Mouse (Mus musculus) frontal cortex, postnatal 25 days (tissue): ENCODE measurements around the gene Gabarapl1.
A peak's percentile ranks its signal among the peaks of the same experiment; 100 is the strongest.
"Not testable (repeated sequence)": the region's sequence is repeated elsewhere in the genome, so short reads cannot be mapped to it uniquely, and the experiment has no call there.

Source experiments
- DNase-seq, 2 experiments: peaks; one replicate each; pipeline ENCODE4 v3.0.0; 2022; ENCODE audit warnings: low spot score in 2 of 2

Gabarapl1 gene

DNA sequence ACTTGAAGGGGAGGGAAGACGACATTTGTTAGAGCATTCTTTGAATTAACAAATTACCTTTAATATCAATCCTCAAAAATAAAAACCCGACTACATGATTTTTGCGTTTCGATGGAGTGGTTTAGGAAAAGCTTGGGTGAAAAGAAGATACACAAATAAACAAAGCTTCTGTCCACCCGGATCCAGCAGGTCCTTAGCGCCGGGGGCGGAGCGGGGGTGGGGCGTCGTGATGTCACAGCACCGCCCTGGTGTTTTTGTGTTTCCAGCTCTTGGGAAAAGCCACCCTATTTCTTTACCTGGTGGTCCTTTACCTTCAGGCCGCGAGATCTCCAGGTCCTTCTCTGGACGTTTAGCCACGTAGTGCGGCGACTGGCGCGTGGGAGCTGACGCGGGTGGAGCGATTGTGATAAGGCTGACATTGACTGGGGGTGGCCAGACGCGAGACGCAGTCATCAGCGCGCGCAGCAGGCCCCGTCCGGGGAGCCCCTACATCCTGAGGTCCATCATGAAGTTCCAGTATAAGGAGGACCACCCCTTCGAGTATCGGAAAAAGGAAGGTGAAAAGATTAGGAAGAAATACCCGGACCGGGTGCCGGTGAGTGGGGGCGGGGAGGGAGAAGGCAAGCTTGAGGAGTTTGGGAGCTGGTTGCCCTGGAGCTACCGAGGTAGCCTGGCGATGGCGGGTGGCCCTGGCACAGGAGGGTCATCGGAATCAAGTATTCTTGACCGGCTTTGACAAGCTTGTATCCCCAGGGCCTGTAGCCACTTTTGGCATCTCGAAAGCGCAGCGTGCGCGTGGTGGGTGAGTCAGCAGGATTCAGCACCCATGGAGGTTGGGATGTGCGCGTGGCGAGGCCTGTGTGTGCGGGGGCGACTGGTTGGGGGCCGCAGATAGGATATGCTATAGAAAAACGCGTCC is at the start of gene Gabarapl1:
Gene Gabarapl1, plus strand, starts transcription at position 219 of the 919 bp plus-strand sequence.
- DNase-seq: peak; percentile 69 to 75

DNA sequence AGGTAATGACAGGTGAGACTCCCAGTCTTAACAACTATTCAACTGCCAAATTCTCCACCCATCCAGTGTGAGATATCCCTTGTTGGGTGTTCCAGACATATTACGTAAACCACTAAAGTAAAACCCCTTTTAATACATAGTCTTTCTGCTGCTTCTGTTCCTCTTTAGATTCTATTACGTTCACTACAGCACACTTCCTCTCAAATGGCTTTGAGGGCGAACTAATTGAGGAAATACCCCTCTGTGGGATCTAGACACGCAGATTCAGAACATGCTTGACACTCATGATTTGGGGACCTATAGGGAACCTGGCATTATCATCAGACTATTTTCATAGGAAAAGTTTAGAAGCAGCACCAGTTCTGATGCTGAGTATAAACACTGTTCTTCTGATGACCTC is 38.0 kb upstream of the Gabarapl1 start:
- no peak for DNase-seq

DNA sequence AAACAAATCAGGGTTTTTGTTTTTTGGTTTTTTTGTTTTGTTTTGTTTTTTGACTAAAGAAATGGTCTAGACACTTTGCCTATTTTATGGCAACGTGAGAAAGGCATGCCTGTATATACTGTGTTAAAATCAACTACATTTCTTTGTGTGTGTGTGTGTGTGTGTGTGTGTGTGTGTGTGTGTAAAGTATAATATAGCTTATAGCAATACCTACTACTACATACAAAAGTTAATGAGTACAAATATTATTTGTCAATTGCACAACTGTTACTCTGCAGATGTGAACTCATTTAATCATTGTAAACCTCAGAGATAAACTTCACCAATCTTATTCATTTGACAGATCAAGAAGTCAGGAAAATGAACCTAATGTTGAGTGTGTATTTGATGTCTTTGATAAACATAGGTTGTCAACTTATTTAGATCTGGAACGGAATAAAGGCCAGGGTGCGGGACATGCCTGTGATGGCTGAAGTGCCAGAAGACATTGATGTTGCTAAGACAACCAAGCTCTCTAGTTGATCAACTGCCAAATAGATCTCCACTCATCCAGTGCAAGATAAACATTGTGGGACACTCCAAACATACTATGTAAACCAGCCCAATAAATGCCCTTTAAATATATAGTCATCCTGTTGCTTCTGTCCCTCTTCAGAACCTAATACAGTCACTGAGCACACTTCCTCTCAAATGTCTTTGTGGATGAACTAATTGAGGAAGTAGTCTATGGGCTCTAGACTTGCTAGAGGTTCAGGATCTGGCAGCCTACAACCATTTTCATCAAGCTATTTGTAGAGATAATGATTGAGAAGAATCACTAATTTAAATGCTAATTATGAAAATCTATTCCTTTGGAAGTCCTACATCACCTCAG is 35.4 kb upstream of the Gabarapl1 start:
- DNase-seq: no peak

DNA sequence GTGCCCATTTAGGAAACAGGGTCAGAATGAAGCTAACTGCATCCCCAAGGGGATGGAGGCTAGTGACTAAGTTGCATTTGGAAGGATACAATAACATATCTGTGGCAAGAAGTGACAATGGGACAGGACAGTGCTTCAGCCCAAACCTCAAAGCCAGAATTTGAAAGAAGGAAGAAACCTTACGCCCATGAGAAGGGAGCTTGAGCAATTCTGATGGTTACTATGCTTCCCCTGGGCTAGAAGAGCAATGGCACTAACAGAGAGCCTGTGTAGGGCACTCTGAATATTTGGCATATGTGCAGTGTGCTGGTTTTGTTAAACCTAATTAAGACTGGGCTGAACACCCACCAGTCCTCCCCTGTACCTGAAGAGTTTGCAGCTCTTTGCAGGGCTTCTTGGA is 33.4 kb upstream of the Gabarapl1 start:
- not testable (repeated sequence) for DNase-seq

DNA sequence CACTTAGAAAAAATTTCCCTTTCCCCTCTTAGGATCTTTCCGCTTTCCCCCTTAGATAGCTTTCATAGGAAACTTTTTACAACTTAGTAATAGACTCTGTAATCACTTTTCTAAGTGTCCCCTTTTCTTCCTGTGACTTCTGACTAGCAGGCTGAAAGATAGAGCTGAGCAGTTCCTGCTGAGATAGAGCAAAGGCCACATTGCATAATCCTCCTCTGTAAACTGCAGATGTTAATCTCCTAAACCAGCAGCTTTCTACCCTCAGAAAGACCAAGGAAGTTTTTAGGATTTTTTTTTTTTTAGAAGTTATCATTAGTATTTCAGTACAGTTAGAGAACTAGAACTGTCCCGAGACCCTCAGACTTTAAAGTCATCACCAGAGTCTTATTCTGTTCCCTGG is 29.5 kb upstream of the Gabarapl1 start:
- no peak for DNase-seq

DNA sequence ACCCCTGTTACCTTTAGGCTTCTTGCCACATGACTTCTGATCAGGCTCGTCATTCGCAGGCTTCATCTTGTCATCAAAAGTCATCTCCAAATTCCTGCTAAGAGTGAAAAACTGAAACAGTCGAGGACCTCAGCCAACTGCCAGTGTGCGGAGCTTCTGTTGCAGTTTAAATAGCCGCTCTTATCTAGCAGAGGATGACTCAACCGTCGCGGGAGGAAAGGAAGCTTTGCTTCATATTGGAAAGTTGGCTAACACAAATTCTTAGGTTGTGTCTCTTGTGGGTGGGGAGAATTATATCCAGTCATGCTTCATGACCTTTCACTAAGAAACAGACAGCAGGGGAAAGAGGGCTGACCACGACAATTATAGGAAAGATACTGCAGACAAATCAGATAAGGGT is 25.9 kb upstream of the Gabarapl1 start, which contains the start of gene Olr1:
Gene Olr1, minus strand, starts transcription at position 142 of the 400 bp plus-strand sequence.
- DNase-seq: no peak

DNA sequence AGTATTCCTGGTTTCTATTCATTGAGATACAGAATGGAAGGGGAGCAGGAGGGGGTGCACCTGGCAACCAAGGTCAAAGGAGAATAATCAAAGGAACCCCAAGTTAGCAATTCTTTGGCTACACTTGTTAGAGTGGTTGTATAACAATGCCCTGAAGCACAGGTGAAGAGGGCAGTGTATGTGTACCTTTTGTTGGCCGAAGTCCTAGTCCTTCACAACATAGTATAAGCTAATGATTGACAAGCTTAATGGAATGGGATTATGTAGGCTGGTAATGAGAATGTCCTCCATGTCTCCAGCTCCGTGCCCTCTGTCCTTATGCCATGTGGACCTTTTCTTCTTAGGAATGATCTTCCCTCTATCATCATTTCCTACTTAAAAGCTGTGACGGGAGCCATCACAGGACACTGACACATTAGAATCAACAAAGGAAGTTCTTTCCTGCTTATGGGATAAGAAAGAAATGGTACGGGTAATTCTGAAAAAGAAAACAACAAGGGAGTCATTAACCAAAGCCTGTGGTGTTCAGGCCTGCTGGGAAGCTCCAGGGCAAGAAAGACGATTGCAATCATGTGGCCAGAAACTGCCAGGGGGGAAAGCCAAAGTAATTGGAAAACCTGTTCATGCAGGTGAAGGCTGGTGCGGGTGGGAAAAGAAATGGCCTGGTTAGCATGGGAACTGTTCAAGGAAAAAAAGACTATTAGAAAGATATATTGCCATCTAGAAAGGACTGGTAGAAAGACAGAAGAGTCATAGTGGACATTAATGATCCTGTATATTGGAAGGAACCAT is 22.6 kb upstream of the Gabarapl1 start:
- no peak for DNase-seq

DNA sequence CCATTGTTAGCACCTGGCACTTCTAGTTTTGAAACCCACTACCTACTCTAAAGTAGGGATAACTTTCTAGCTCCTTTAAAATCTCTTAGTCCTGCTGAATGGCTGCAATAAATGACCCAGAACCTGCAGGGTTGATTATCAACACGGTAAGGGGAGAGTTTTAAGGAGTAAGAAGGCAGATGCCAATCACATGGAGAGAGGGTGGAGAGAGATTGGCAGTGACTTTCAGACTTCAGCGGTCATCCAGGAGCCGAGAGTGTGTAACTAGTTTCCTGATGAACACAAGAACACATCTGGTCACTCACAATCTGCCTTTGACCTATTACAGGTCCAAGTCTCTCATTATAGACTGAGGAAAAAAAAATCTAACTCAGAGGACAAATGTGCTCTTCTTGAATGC is 20.6 kb upstream of the Gabarapl1 start, which contains the start of gene Tmem52b:
Gene Tmem52b, plus strand, starts transcription at position 189 of the 400 bp plus-strand sequence.
- no peak for DNase-seq

DNA sequence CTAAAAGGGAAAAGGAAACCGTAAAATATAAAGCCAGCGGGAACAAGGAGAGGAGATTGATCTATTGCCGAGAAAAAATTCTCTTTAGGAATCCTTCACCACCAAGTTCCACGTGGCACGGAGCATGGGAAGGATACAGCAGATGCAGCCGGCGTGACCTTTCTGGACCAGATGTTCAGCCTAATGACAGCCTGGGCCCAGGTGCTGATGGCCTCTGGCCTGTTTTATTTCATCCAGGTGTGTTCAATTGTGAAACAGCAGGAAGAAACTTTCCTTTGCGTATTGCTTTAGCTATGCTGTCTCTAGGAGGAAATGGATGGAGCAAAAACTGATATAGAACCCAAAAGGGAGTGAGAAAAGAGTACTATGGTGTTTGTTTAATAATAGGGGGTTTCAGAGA is 20.1 kb upstream of the Gabarapl1 start:
- DNase-seq: no peak

DNA sequence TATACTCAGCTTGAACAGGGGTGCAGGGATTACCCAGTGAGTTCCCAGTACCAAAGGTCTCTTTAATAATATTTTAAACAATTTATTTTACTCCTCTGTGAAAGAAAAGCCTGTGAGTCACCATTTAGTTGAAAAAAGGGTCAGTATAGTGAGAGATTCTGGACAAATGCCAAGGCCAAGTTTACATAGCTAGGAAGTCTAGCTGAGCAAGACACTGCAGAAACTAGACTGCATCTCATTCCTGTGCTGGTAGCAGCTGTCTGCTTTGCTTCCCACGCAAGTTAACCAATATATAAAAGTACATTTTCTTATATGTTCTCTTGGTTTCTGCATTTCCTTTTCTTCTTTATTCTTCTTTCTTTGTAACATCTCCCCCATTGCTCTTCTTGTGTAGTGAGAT is 19.6 kb upstream of the Gabarapl1 start:
- DNase-seq: no peak

DNA sequence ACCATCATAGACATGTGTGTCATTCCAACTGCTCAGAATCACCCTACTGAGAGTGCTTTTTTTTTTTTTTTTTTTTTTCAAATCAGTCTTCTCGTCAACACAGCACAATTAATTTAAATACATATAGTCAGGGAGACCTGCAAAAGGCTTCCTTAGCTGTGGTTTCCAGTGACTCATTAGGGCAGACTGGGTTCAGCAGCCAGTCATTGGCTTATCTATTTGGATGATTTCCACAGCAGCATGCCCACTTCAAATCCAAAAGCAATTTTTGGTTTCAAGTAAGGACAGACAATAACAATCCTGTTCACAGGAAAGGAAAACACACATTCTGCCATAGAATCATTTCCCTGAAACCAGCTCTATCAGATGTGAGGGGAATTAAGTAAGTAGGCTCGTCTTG is 18.6 kb upstream of the Gabarapl1 start:
- DNase-seq: no peak

DNA sequence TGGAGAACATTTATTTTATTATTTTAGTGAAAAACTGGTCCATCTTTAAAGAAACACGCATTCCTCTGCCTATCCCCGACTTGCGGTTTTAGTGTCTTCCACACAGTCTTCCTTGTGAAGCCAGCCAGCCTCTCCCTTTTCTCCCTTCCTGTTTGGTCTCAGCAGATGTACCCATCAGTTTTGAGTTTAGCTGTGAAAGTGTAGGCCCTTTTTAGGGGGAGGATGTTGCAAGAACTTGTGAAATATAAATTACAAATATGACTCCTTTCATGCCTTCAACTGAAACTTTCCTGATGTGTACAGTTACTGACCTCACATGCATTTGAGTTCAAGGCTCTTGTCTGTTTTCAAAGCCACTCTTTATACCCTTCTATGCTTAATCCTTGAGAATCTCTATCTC is 17.9 kb upstream of the Gabarapl1 start:
- no peak for DNase-seq

DNA sequence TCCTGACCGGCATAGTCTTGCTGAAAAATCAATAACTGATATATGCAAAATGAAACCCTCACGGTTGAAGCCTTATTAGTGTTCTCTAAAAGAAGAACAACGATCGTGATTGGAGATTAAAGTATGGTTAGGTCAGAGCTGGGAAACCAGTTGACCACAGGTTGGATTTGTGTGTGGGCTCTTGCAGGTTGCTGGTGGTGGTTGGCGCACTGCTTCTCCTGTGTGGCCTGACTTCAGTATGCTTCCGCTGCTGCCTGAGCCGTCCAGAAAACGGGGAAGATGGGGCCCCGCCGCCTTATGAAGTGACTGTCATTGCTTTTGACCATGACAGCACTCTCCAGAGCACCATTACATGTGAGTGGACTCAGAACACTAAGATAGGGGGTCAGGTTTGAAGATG is 16.6 kb upstream of the Gabarapl1 start:
- no peak for DNase-seq

DNA sequence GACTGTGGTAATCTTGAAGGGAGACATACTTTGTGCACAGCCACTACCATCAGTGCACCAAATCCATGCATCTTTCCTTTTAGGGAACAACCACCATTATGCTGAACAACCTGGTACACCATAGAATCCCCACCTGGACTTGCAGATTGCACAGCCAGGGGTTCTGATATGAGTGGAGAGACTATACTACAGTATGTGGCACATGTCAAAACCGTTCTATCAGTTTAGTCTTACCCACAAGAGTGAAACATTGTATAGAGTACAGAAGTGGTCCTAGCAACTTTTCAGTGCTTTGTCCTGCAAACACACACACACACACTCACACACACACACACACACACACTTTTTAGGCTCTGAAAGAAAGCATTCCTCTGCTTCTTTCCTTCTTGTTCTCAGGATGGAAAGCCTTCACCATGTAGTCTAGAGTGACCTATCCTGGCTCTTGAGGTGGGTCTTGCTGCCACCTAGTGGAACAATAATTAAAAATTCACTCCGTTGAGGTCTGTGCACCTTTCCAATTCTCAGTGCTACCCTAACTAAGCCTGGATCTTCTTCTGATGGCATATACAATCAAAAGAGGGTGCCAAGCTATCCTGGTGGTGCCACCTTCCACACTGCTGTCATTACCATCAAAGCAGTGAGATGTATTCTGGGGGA is 15.1 kb upstream of the Gabarapl1 start:
- DNase-seq: no peak

DNA sequence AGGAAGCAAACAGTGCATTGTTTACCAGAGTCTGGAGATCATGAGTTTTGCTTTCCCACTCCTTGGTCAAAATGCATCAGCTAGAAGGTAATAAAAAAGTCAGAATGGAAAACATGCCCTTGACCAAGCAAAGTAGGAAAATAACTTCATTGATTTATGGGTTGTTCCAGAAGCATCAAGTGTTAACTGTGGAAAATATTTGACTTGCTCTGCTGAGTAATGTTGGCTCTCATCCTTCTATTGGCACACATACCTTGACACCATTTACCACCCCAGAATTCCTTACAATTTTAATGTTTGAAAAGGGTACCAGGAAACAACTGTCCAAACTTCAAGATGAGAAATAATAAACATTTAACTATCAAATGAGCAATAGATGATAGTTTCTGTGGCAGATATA is 6.9 kb upstream of the Gabarapl1 start:
- no peak for DNase-seq

DNA sequence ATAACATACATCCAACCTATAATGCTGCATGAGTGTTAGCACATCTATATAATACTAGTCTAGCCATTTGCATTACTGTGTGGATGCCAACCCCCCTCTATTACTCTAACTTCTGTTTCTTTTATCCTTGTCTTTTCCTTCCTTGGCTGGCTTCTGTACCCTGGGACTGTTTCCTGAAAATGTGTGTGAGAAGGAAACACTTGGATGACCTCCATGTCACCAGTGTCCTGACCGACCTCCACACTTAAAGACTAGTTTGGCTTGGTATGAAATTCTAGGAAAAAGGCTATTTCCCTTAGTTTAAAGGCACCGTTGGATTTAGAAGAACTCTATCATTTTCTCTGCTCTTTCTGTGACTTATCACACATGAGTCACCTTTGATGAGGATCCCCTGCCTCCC is 5.5 kb upstream of the Gabarapl1 start:
- DNase-seq: no peak

DNA sequence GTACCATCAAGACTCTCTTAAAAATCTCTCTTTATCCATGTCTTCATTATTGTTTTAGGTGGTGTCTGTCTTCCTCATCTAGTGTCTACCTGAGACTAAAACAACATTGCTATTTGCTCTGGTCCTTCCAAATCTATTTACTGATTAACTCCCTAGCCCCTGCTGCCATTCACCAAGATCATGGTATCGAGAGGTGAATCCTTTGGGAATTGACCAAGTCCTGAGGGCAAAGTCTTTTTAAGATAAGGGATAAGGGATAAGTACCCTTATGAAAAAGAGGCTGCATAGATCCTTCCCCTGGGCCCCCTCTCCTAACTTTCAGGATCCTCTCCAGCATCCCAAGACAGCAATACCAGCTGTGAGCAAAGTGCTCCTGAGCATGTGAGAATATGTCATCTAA is 3.4 kb upstream of the Gabarapl1 start:
- no peak for DNase-seq

DNA sequence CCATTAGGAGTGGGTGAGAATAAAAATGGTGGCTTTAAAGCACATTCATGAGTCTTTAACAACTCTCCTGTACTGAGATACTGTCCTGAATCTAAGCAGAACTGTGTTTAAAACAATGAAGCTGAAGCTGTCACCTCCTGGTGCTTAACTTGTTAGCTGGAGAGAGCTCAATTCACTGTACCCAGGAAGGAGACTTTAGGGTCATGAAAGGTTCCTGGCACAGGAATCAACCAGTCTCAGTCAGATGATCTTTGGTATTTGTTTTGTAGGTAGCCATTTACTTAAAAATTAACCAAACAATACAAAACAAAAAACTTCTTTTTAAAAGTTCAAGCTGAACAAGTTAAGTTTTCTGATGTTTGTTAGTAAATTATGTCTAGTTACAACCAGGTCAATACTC is 2.7 kb upstream of the Gabarapl1 start:
- no peak for DNase-seq

DNA sequence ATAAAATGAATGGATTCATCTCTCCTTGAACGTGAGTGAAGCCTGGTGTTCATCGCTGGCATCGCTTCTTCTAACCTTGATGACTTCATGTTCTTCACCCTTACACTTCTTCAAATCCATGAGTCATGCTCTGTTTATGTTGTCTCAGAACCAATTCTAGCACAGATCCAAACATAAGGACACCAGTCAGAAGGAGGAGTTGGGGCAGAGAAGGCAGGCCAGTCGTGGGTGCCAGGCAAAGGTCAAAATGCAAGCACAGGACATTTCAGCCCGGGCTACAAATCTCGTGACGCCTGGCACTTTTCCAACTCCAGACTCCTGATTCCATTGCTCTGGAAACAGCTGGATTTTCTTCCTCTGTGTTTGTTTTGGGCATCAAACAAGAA is 411 bp upstream of the Gabarapl1 start:
- DNase-seq: no peak

DNA sequence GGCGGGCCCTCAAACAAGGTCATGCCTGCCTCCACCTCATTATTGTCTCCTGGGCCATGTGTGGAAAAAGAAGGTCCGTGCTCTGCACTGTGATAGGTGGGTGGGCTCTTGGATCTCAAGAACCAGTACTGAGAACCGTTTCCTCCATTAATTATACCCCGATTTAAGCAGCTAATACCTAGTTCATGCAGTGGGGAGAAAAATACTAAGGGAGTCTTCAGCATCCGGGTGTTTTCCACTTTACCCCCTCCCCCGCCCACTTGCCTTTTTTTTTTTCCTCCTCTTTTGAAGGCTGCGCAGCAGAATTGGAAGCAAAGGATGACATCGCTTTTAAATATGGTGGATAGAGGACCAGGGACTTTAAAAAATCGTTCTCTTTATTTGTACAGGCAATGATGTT is 1.1 kb downstream of the Gabarapl1 start:
- no peak for DNase-seq

DNA sequence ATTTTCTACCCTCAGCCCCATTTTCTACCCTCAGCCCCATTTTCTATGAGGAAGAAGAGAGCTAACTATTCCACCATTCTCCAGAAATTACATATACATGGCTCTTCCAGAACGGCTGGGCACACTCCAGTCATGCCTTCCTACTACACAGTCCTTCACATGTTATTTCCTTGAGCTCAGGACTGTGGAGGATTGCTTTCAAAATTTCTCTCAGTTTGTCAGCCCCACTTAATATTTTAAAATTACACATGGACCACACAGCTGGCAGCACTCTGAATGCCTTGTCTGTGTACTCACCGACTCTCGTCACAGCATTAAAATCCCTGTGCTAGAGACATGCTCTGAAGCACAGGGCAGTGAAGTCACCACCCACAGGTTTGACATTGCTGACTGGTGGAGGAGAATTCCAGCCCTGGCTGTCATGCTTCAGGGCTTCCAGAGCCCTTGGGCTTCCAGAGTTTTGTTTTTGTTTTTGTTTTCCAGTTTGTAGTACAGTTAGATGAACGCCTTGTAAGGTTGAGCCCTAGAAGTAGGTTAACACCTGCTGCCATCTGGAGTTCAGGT is 1.7 kb downstream of the Gabarapl1 start:
- DNase-seq: no peak
